Mouse (Mus musculus): Measurements from ENCODE around the gene Cenpa.
A peak's percentile ranks its signal among the peaks of the same experiment; 100 is the strongest.
"Not testable (repeated sequence)": the region's sequence is repeated elsewhere in the genome, so short reads cannot be mapped to it uniquely, and the experiment has no call there.

Gene Cenpa

GRCm38 (mm10) chr5:30682967-30683600, 16.5 kb downstream of the Cenpa start:
- DNase-seq: no peak

- no peak for DNase-seq
Observed at GRCm38 (mm10) chr5:30683993-30684392, 17.4 kb downstream of the Cenpa start.

- DNase-seq: no peak
Observed at GRCm38 (mm10) chr5:30686781-30687180, 20.2 kb downstream of the Cenpa start.

- DNase-seq: no peak
Observed at GRCm38 (mm10) chr5:30700361-30701000, 33.9 kb downstream of the Cenpa start.

GRCm38 (mm10) chr5:30701373-30701772, 34.8 kb downstream of the Cenpa start:
- not testable (repeated sequence) for DNase-seq

GRCm38 (mm10) chr5:30701866-30702265, 35.3 kb downstream of the Cenpa start:
- DNase-seq: no peak

- peak; percentile 87 for DNase-seq
Observed at GRCm38 (mm10) chr5:30709744-30710383, 43.3 kb downstream of the Cenpa start.

GRCm38 (mm10) chr5:30710486-30710885, 43.9 kb downstream of the Cenpa start:
- DNase-seq: peak; percentile 23

- peak; percentile 91 for DNase-seq
Observed at GRCm38 (mm10) chr5:30711147-30712001, 44.8 kb downstream of the Cenpa start, which contains the start of gene Dpysl5. TSS of gene Dpysl5 (plus strand) at chr5:30711564.

GRCm38 (mm10) chr5:30712002-30712390, 45.4 kb downstream of the Cenpa start:
- peak; percentile 28 for DNase-seq

GRCm38 (mm10) chr5:30712441-30713298, 46.1 kb downstream of the Cenpa start:
- DNase-seq: peak; percentile 33

GRCm38 (mm10) chr5:30713299-30713675, 46.7 kb downstream of the Cenpa start:
- peak; percentile 27 for DNase-seq

- no peak for DNase-seq
Observed at GRCm38 (mm10) chr5:30713691-30714090, 47.1 kb downstream of the Cenpa start.

GRCm38 (mm10) chr5:30716311-30716710, 49.7 kb downstream of the Cenpa start:
- no peak for DNase-seq

- DNase-seq: no peak
Observed at GRCm38 (mm10) chr5:30717506-30717905, 50.9 kb downstream of the Cenpa start.

- no peak for DNase-seq
Observed at GRCm38 (mm10) chr5:30717991-30718703, 51.6 kb downstream of the Cenpa start.

GRCm38 (mm10) chr5:30721935-30722334, 55.4 kb downstream of the Cenpa start:
- no peak for DNase-seq
